Mouse (Mus musculus) C2C12 (cell line): ENCODE data around the gene Sorl1. TPM values are rescaled to one million over a fixed set of nuclear protein-coding genes. Genes with fewer than 3 reads are reported as not detected.

ENCODE experiments used
- H3K27me3 ChIP-seq: one replicate; pipeline ENCODE4 v1.6.1; 2011; ENCODE audit not compliant: control insufficient read depth, insufficient read depth, insufficient read length
- H3K36me3 ChIP-seq: one replicate; pipeline ENCODE4 v1.6.1; 2011; ENCODE audit not compliant: control insufficient read depth, insufficient read depth
- H3K4me3 ChIP-seq: one replicate; pipeline ENCODE4 v1.5.1; 2011; ENCODE audit warnings: mild to moderate bottlenecking, control low read depth; ENCODE audit not compliant: poor library complexity, insufficient read depth, severe bottlenecking
- H3K79me2 ChIP-seq: one replicate; pipeline ENCODE4 v1.6.1; 2011; ENCODE audit not compliant: control insufficient read depth, insufficient read depth
- H3K79me3 ChIP-seq: one replicate; pipeline ENCODE4 v1.6.1; 2011; ENCODE audit warnings: low read depth, control low read depth
- H3ac ChIP-seq: one replicate; pipeline ENCODE3; 2011; ENCODE audit warnings: low read depth; ENCODE audit not compliant: control insufficient read depth, insufficient read length
- CEBPB ChIP-seq: IDR thresholded peaks from one replicate; pipeline ENCODE4 v1.6.1; 2011; ENCODE audit warnings: low read depth, mild to moderate bottlenecking, control low read depth, moderate library complexity
- CTCF ChIP-seq: IDR thresholded peaks from one replicate; pipeline ENCODE4 v1.5.1; 2011; ENCODE audit not compliant: control insufficient read depth, insufficient read depth, insufficient read length
- FOSL1 ChIP-seq: IDR thresholded peaks from one replicate; pipeline ENCODE4 v1.8.0; 2011; ENCODE audit warnings: mild to moderate bottlenecking, low read length; ENCODE audit not compliant: poor library complexity, insufficient read depth, severe bottlenecking
- MAX ChIP-seq: IDR thresholded peaks from one replicate; pipeline ENCODE4 v1.6.1; 2011; ENCODE audit warnings: mild to moderate bottlenecking, control low read depth
- MYOD1 ChIP-seq: IDR thresholded peaks from one replicate; pipeline ENCODE4 v1.6.1; 2011; ENCODE audit warnings: low read depth; ENCODE audit not compliant: control insufficient read depth, insufficient read length
- MYOG ChIP-seq: IDR thresholded peaks from one replicate; pipeline ENCODE4 v1.6.1; 2011; ENCODE audit not compliant: control insufficient read depth, insufficient read length; ENCODE audit errors: extremely low read depth
- USF1 ChIP-seq: IDR thresholded peaks from one replicate; pipeline ENCODE4 v1.6.1; 2011; ENCODE audit warnings: low read depth, mild to moderate bottlenecking, control low read depth, moderate library complexity
- polyA plus RNA-seq: library from polyadenylated mRNA; unstranded; fragments of >200 nt; fragmentation: generic; extraction: Trizol; gene quantifications from one replicate; pipeline ENCODE4 v1.2.1, GENCODE M21; 2012; ENCODE audit warnings: missing spikeins

Sorl1 gene
- polyA plus RNA-seq, 1 experiment: 0.02 TPM

GRCm38 (mm10) chr9:42077112-42077845 lies 46.8 kb downstream of the Sorl1 start:
- H3K79me3 ChIP-seq: no peaks in the 10 kb centered on the region
- TF ChIP-seq MYOD1 (no peak), CEBPB (no peak), MYOG (no peak)
- H3K79me2 ChIP-seq: no peaks in the 10 kb centered on the region
- H3K36me3 ChIP-seq: no peaks in the 10 kb centered on the region
- H3K27me3 ChIP-seq: peaks cover 21% of the 10 kb centered on the region
- H3ac ChIP-seq: no peak overlapping the region
- no peak overlapping the region for H3K4me3 ChIP-seq

- peaks cover 19% of the 10 kb centered on the region for H3K27me3 ChIP-seq
- no peak for TF ChIP-seq MYOD1
- TF ChIP-seq MAX: no peak
- no peak for TF ChIP-seq FOSL1
- TF ChIP-seq CEBPB: no peak
- no peak for TF ChIP-seq USF1
- TF ChIP-seq CTCF: no peak
- no peak for TF ChIP-seq MYOG
- no peak overlapping the region for H3ac ChIP-seq
- H3K79me2 ChIP-seq: no peaks in the 10 kb centered on the region
- H3K4me3 ChIP-seq: no peak overlapping the region
- no peaks in the 10 kb centered on the region for H3K36me3 ChIP-seq
- no peaks in the 10 kb centered on the region for H3K79me3 ChIP-seq
Measured at GRCm38 (mm10) chr9:42076256-42076849, 47.7 kb downstream of the Sorl1 start.

GRCm38 (mm10) chr9:42075241-42075640 lies 48.9 kb downstream of the Sorl1 start:
- no peak overlapping the region for H3K4me3 ChIP-seq
- H3K36me3 ChIP-seq: no peaks in the 10 kb centered on the region
- no peaks in the 10 kb centered on the region for H3K79me2 ChIP-seq

GRCm38 (mm10) chr9:42072010-42072409 lies 52.1 kb downstream of the Sorl1 start:
- H3K79me3 ChIP-seq: no peaks in the 10 kb centered on the region
- no peaks in the 10 kb centered on the region for H3K36me3 ChIP-seq
- peaks cover 21% of the 10 kb centered on the region for H3K27me3 ChIP-seq
- no peaks in the 10 kb centered on the region for H3K79me2 ChIP-seq
- no peak overlapping the region for H3ac ChIP-seq
- H3K4me3 ChIP-seq: no peak overlapping the region
- TF ChIP-seq MYOD1: no peak
- TF ChIP-seq MYOG: no peak
- no peak for TF ChIP-seq MAX
- no peak for TF ChIP-seq CEBPB
- no peak for TF ChIP-seq CTCF
- TF ChIP-seq USF1: no peak
- TF ChIP-seq FOSL1: no peak

More at GRCm38 (mm10) chr9:42075241-42075640, 48.9 kb downstream of the Sorl1 start:
- peaks cover 13% of the 10 kb centered on the region for H3K27me3 ChIP-seq
- H3ac ChIP-seq: no peak overlapping the region
- no peak for TF ChIP-seq FOSL1
- TF ChIP-seq CTCF: no peak
- TF ChIP-seq MYOG: no peak
- no peak for TF ChIP-seq MAX
- TF ChIP-seq MYOD1: no peak
- no peak for TF ChIP-seq CEBPB
- no peak for TF ChIP-seq USF1
- no peaks in the 10 kb centered on the region for H3K79me3 ChIP-seq

- peaks cover 24% of the 10 kb centered on the region for H3K27me3 ChIP-seq
- no peak overlapping the region for H3K4me3 ChIP-seq
- H3K79me2 ChIP-seq: no peaks in the 10 kb centered on the region
- no peaks in the 10 kb centered on the region for H3K36me3 ChIP-seq
- no peak overlapping the region for H3ac ChIP-seq
- no peak for TF ChIP-seq CEBPB
- no peak for TF ChIP-seq MYOD1
- no peak for TF ChIP-seq MAX
- no peak for TF ChIP-seq MYOG
- TF ChIP-seq CTCF: no peak
- TF ChIP-seq FOSL1: no peak
- no peak for TF ChIP-seq USF1
- no peaks in the 10 kb centered on the region for H3K79me3 ChIP-seq
Measured at GRCm38 (mm10) chr9:42070856-42071255, 53.2 kb downstream of the Sorl1 start.

- Histone ChIP-seq H3ac (no peak overlapping the region), H3K79me2 (no peaks in the 10 kb centered on the region), H3K27me3 (peaks cover 31% of the 10 kb centered on the region), H3K4me3 (no peak overlapping the region), H3K79me3 (no peaks in the 10 kb centered on the region), H3K36me3 (no peaks in the 10 kb centered on the region)
- TF ChIP-seq MAX (no peak), CTCF (no peak), MYOD1 (no peak), USF1 (no peak), FOSL1 (no peak), MYOG (no peak), CEBPB (no peak)
Measured at GRCm38 (mm10) chr9:42069471-42069870, 54.6 kb downstream of the Sorl1 start.
